Mouse (Mus musculus): ENCODE measurements around the gene Vps16.

The Vps16 gene

GRCm38 (mm10) chr2:130423397-130424125 lies 578 bp upstream of the Vps16 start:
- DNase-seq (ENCODE audit: low read depth) = peak; percentile 50

GRCm38 (mm10) chr2:130425112-130425511 lies 973 bp downstream of the Vps16 start:
- DNase-seq (ENCODE audit: low read depth) = no peak

- DNase-seq (ENCODE audit: low read depth) = no peak
Observed at GRCm38 (mm10) chr2:130429851-130430250, 5.7 kb downstream of the Vps16 start.

GRCm38 (mm10) chr2:130430484-130430883 lies 6.3 kb downstream of the Vps16 start:
- DNase-seq (ENCODE audit: low read depth) = no peak

GRCm38 (mm10) chr2:130432157-130432556 lies 8.0 kb downstream of the Vps16 start:
- DNase-seq (ENCODE audit: low read depth) = no peak

GRCm38 (mm10) chr2:130433152-130433551 lies 9.0 kb downstream of the Vps16 start:
- peak; percentile 62 for DNase-seq (ENCODE audit: low read depth)

- DNase-seq (ENCODE audit: low read depth) = no peak
Observed at GRCm38 (mm10) chr2:130436769-130437168, 12.6 kb downstream of the Vps16 start.

GRCm38 (mm10) chr2:130438861-130439260 lies 14.7 kb downstream of the Vps16 start:
- DNase-seq (ENCODE audit: low read depth) = no peak

GRCm38 (mm10) chr2:130439840-130440480 lies 15.8 kb downstream of the Vps16 start:
- no peak for DNase-seq (ENCODE audit: low read depth)

- DNase-seq (ENCODE audit: low read depth) = no peak
Observed at GRCm38 (mm10) chr2:130442162-130442561, 18.0 kb downstream of the Vps16 start.

- no peak for DNase-seq (ENCODE audit: low read depth)
Observed at GRCm38 (mm10) chr2:130448449-130448848, 24.3 kb downstream of the Vps16 start.

GRCm38 (mm10) chr2:130449021-130449793 lies 25.1 kb downstream of the Vps16 start:
- no peak for DNase-seq (ENCODE audit: low read depth)

- DNase-seq (ENCODE audit: low read depth) = peak; percentile 73
Observed at GRCm38 (mm10) chr2:130449794-130450433, 25.8 kb downstream of the Vps16 start, which contains the start of gene Ptpra. Ptpra (plus strand) TSS chr2:130450278.

- peak; percentile 35 for DNase-seq (ENCODE audit: low read depth)
Observed at GRCm38 (mm10) chr2:130450434-130450796, 26.3 kb downstream of the Vps16 start.

GRCm38 (mm10) chr2:130451086-130451726 lies 27.1 kb downstream of the Vps16 start:
- DNase-seq (ENCODE audit: low read depth) = no peak

- no peak for DNase-seq (ENCODE audit: low read depth)
Observed at GRCm38 (mm10) chr2:130451727-130452090, 27.6 kb downstream of the Vps16 start.

- DNase-seq (ENCODE audit: low read depth) = no peak
Observed at GRCm38 (mm10) chr2:130452266-130452665, 28.1 kb downstream of the Vps16 start.

- no peak for DNase-seq (ENCODE audit: low read depth)
Observed at GRCm38 (mm10) chr2:130453421-130453820, 29.3 kb downstream of the Vps16 start.

- no peak for DNase-seq (ENCODE audit: low read depth)
Observed at GRCm38 (mm10) chr2:130454748-130455370, 30.7 kb downstream of the Vps16 start.

GRCm38 (mm10) chr2:130457871-130458270 lies 33.7 kb downstream of the Vps16 start:
- DNase-seq (ENCODE audit: low read depth) = no peak

GRCm38 (mm10) chr2:130459576-130459975 lies 35.4 kb downstream of the Vps16 start:
- DNase-seq (ENCODE audit: low read depth) = no peak
